Mouse (Mus musculus) forebrain, embryonic 11.5 days (tissue): Measurements from ENCODE around the gene Olfr1331. TPM values are rescaled to one million over a fixed set of nuclear protein-coding genes. Genes with fewer than 3 reads are reported as not detected.

Experiments used
- polyA plus RNA-seq: library from polyadenylated mRNA; unstranded; fragments of >200 nt; fragmentation: Nextera tagmentation; extraction: Ambion mirVana; gene quantifications from 2 replicates; pipeline ENCODE4 v1.2.1, GENCODE M21; 2014

Olfr1331 gene
- polyA plus RNA-seq, 1 experiment from 2014 or later: not detected

Other genes starting within 250 kb of the Olfr1331 start
- gene Cfap57, start 243.9 kb upstream of the Olfr1331 start, polyA plus RNA-seq: 0.80 and 0.83 TPM in 2 replicates
- 181 and 183 TPM in 2 replicates for gene Ebna1bp2, start 243.8 kb upstream of the Olfr1331 start, polyA plus RNA-seq
- gene Olfr62, start 205.7 kb upstream of the Olfr1331 start, polyA plus RNA-seq: not detected in 2 replicates
- gene Olfr1342, start 171.9 kb upstream of the Olfr1331 start, polyA plus RNA-seq: 0.08 and 0.09 TPM in 2 replicates
- not detected in 2 replicates for gene Olfr1341, start 161.1 kb upstream of the Olfr1331 start, polyA plus RNA-seq
- not detected in 2 replicates for gene Olfr1340, start 144.5 kb upstream of the Olfr1331 start, polyA plus RNA-seq
- 0.12 and 0.17 TPM in 2 replicates for gene Olfr1339, start 132.5 kb upstream of the Olfr1331 start, polyA plus RNA-seq
- gene Olfr1338, start 105.9 kb upstream of the Olfr1331 start, polyA plus RNA-seq: not detected in 2 replicates
- not detected in 2 replicates for gene Olfr1337, start 82.1 kb upstream of the Olfr1331 start, polyA plus RNA-seq
- gene Olfr1335, start 54.7 kb upstream of the Olfr1331 start, polyA plus RNA-seq: not detected in 2 replicates
- gene Olfr1333, start 28.4 kb upstream of the Olfr1331 start, polyA plus RNA-seq: not detected in 2 replicates
- gene Olfr1330, start 23.9 kb downstream of the Olfr1331 start, polyA plus RNA-seq: not detected in 2 replicates
- gene Olfr1329, start 52.8 kb downstream of the Olfr1331 start, polyA plus RNA-seq: not detected in 2 replicates
- not detected in 2 replicates for gene Olfr1328, start 74.0 kb downstream of the Olfr1331 start, polyA plus RNA-seq
- not detected in 2 replicates for gene Lao1, start 96.9 kb downstream of the Olfr1331 start, polyA plus RNA-seq
- 171 and 181 TPM in 2 replicates for gene Slc2a1, start 244.1 kb downstream of the Olfr1331 start, polyA plus RNA-seq